Mouse (Mus musculus) mammary gland, adult 2 months (tissue): ENCODE measurements around the gene Kat14. TPM values are rescaled to one million over a fixed set of nuclear protein-coding genes. Genes with fewer than 3 reads are reported as not detected.

ENCODE experiments used
- polyA plus RNA-seq: library from polyadenylated mRNA; depleted of rRNA; stranded (reverse); fragments of >200 nt; gene quantifications from 2 replicates; pipeline ENCODE4 v1.2.3, GENCODE M21; 2012; ENCODE audit warnings: low replicate concordance; rRNA removed

Gene Kat14
- polyA plus RNA-seq: 18.7 and 31.5 TPM in 2 replicates

GRCm38 (mm10) chr2:144368400-144369019 is at the start of gene Kat14, which contains the start of gene Pet117:
Kat14 (plus strand) TSS chr2:144368983.
Pet117 (plus strand) TSS chr2:144368996.

GRCm38 (mm10) chr2:144331401-144332302 is 37.1 kb upstream of the Kat14 start, which contains the start of gene Ovol2:
Ovol2 (minus strand) TSS chr2:144332146.

Other genes starting within 250 kb of the Kat14 start
- gene Mgme1, start 98.3 kb upstream of the Kat14 start, polyA plus RNA-seq: 2.8 and 5.3 TPM in 2 replicates
- 58.0 and 60.8 TPM in 2 replicates for gene Snx5, start 98.1 kb upstream of the Kat14 start, polyA plus RNA-seq
- 1.0 and 1.4 TPM in 2 replicates for gene Ovol2, start 36.8 kb upstream of the Kat14 start, polyA plus RNA-seq
- not detected in 2 replicates for gene Pet117, start within 50 bp of the Kat14 start, polyA plus RNA-seq
- gene Dzank1, start 158.4 kb downstream of the Kat14 start, polyA plus RNA-seq: 0.26 and 0.65 TPM in 2 replicates
- 3.8 and 7.9 TPM in 2 replicates for gene Polr3f, start 158.7 kb downstream of the Kat14 start, polyA plus RNA-seq
- 6.4 and 13.8 TPM in 2 replicates for gene Rbbp9, start 181.9 kb downstream of the Kat14 start, polyA plus RNA-seq
- gene Sec23b, start 187.2 kb downstream of the Kat14 start, polyA plus RNA-seq: 26.5 and 44.2 TPM in 2 replicates
- gene Smim26, start 225.1 kb downstream of the Kat14 start, polyA plus RNA-seq: 0.69 and 8.1 TPM in 2 replicates
- 7.1 and 14.4 TPM in 2 replicates for gene Dtd1, start 230.9 kb downstream of the Kat14 start, polyA plus RNA-seq